ENCODE assay signal across 19 mouse cellular contexts in the genomic region with DNA sequence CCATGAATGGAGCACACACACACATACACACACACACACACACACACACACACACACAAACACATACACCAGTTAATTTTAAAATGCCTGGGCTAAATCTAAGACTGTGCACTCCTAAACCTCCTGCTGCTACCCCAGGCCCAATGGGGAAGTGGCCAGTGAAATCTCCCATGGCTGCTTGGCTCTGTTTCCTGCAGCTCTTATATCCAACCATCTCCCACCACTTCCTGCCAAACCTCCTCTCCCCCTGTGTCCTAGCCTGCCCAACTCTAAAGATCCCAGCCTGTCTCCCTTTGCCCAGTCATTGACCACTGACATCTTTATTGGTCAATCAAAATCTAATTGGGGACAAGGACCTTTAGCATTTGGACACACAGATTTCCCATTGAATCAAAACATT.
"Had no signal": no experiment of that assay in that cellular context is flagged by ENCODE, and none has a peak within 500 bp of the region (broad histone marks: within the 10 kb centered on the region; RNA-seq: fewer than 3 reads in every experiment).

No protein-coding gene starts in this region.

- H3K27me3 ChIP-seq: lung, embryonic 15.5 days; midbrain, embryonic 13.5 days; midbrain, embryonic 15.5 days; neural tube, embryonic 12.5 days; stomach, embryonic 15.5 days had no signal

- H3K9me3 ChIP-seq: liver, embryonic 15.5 days; lung, embryonic 15.5 days; megakaryocyte, embryonic 14.5 days; midbrain, embryonic 13.5 days; midbrain, embryonic 15.5 days; neural tube, embryonic 12.5 days; stomach, embryonic 15.5 days had no signal

- H3K9ac ChIP-seq: liver, embryonic 15.5 days; liver, postnatal 0 days; lung, embryonic 15.5 days; midbrain, embryonic 13.5 days; midbrain, embryonic 15.5 days; neural tube, embryonic 12.5 days; stomach, embryonic 15.5 days had no signal

- ATAC-seq: liver, postnatal 0 days; lung, postnatal 0 days; midbrain, embryonic 13.5 days; midbrain, embryonic 15.5 days had no signal

- H3K4me3 ChIP-seq: liver, embryonic 15.5 days; lung, embryonic 15.5 days; megakaryocyte, embryonic 14.5 days; midbrain, embryonic 13.5 days; midbrain, embryonic 15.5 days; neural tube, embryonic 12.5 days; stomach, embryonic 15.5 days had no signal

- H3K36me3 ChIP-seq: liver, embryonic 15.5 days; lung, embryonic 15.5 days; midbrain, embryonic 13.5 days; midbrain, embryonic 15.5 days; neural tube, embryonic 12.5 days; stomach, embryonic 15.5 days had no signal

- DNase-seq: liver, postnatal 0 days; lung, adult 2 months; lung, postnatal 14 days; lung, postnatal 36 days; right cerebral cortex, postnatal 14 days; thymus, adult 2 months; thymus, postnatal 25 days; thymus, postnatal 4 days had no signal

- H3K27ac ChIP-seq: liver, embryonic 15.5 days; lung, embryonic 15.5 days; macrophage; midbrain, embryonic 13.5 days; midbrain, embryonic 15.5 days; neural tube, embryonic 12.5 days; stomach, embryonic 15.5 days; stomach, postnatal 0 days had no signal

- H3K4me2 ChIP-seq: liver, embryonic 15.5 days; lung, embryonic 15.5 days; midbrain, embryonic 11.5 days; midbrain, embryonic 13.5 days; midbrain, embryonic 15.5 days; neural tube, embryonic 12.5 days; stomach, embryonic 15.5 days had no signal
